Mouse (Mus musculus) 3T3-L1 (cell line): Measurements from ENCODE around the gene Slc39a11.
A peak's percentile ranks its signal among the peaks of the same experiment; 100 is the strongest.

ENCODE experiments used
- DNase-seq: peaks from one replicate; pipeline ENCODE4 v3.0.0-alpha.2; 2015; ENCODE audit warnings: low read depth, low spot score

Slc39a11 gene

GRCm38 (mm10) chr11:113667704-113668103 lies 17.8 kb upstream of the Slc39a11 start:
- DNase-seq: no peak

- DNase-seq: no peak
Measured at GRCm38 (mm10) chr11:113667122-113667521, 17.2 kb upstream of the Slc39a11 start.

GRCm38 (mm10) chr11:113666648-113667047 lies 16.8 kb upstream of the Slc39a11 start:
- no peak for DNase-seq

- DNase-seq: no peak
Measured at GRCm38 (mm10) chr11:113666205-113666604, 16.3 kb upstream of the Slc39a11 start.

- DNase-seq: no peak
Measured at GRCm38 (mm10) chr11:113664279-113664678, 14.4 kb upstream of the Slc39a11 start.

- DNase-seq: no peak
Measured at GRCm38 (mm10) chr11:113661835-113662351, 12.0 kb upstream of the Slc39a11 start.

- DNase-seq: peak; percentile 64
Measured at GRCm38 (mm10) chr11:113660940-113661339, 11.1 kb upstream of the Slc39a11 start.

GRCm38 (mm10) chr11:113660213-113660612 lies 10.3 kb upstream of the Slc39a11 start:
- DNase-seq: peak; percentile 38

GRCm38 (mm10) chr11:113658763-113659162 lies 8.9 kb upstream of the Slc39a11 start:
- DNase-seq: no peak

GRCm38 (mm10) chr11:113658319-113658718 lies 8.4 kb upstream of the Slc39a11 start:
- no peak for DNase-seq

GRCm38 (mm10) chr11:113657221-113657620 lies 7.3 kb upstream of the Slc39a11 start:
- no peak for DNase-seq

- no peak for DNase-seq
Measured at GRCm38 (mm10) chr11:113656511-113656932, 6.6 kb upstream of the Slc39a11 start.

- peak; percentile 70 for DNase-seq
Measured at GRCm38 (mm10) chr11:113654561-113655270, 4.8 kb upstream of the Slc39a11 start.

GRCm38 (mm10) chr11:113654105-113654504 lies 4.2 kb upstream of the Slc39a11 start:
- DNase-seq: no peak

- DNase-seq: no peak
Measured at GRCm38 (mm10) chr11:113652516-113652915, 2.6 kb upstream of the Slc39a11 start.

- no peak for DNase-seq
Measured at GRCm38 (mm10) chr11:113651907-113652273, 2.0 kb upstream of the Slc39a11 start.

GRCm38 (mm10) chr11:113651206-113651906 lies 1.5 kb upstream of the Slc39a11 start:
- DNase-seq: no peak

GRCm38 (mm10) chr11:113648690-113649352 lies 1.1 kb downstream of the Slc39a11 start, which contains the start of gene Cog1:
TSS of gene Cog1 (plus strand) at chr11:113649169.
- no peak for DNase-seq

- DNase-seq: peak; percentile 71
Measured at GRCm38 (mm10) chr11:113648152-113648551, 1.7 kb downstream of the Slc39a11 start.

- DNase-seq: no peak
Measured at GRCm38 (mm10) chr11:113645181-113645580, 4.7 kb downstream of the Slc39a11 start.

- DNase-seq: no peak
Measured at GRCm38 (mm10) chr11:113638680-113639079, 11.2 kb downstream of the Slc39a11 start.

GRCm38 (mm10) chr11:113634699-113635121 lies 15.2 kb downstream of the Slc39a11 start:
- DNase-seq: no peak
